Mouse (Mus musculus) ES-Bruce4 (cell line): Measurements from ENCODE around the gene Rpl14. TPM values are rescaled to one million over a fixed set of nuclear protein-coding genes. Genes with fewer than 3 reads are reported as not detected.
A peak's percentile ranks its signal among the peaks of the same experiment; 100 is the strongest.

Experiments
- H3K27ac ChIP-seq: 2 replicates; pipeline ENCODE4 v1.5.1; 2012; ENCODE audit warnings: low read length, inconsistent platforms; ENCODE audit not compliant: insufficient read depth
- H3K27me3 ChIP-seq: 2 replicates; pipeline ENCODE4 v1.6.1; 2012; ENCODE audit warnings: mild to moderate bottlenecking, low read length, inconsistent platforms; ENCODE audit not compliant: control insufficient read depth, poor library complexity, insufficient read depth, severe bottlenecking
- H3K36me3 ChIP-seq: 2 replicates; pipeline ENCODE4 v1.6.1; 2012; ENCODE audit warnings: inconsistent platforms, mild to moderate bottlenecking, low read length, moderate library complexity; ENCODE audit not compliant: control insufficient read depth, poor library complexity, insufficient read depth, severe bottlenecking
- H3K4me1 ChIP-seq: one replicate; pipeline ENCODE4 v1.8.1; 2011; ENCODE audit warnings: low read length; ENCODE audit not compliant: control insufficient read depth, insufficient read depth
- H3K4me3 ChIP-seq: 2 replicates; pipeline ENCODE4 v1.5.1; 2011; ENCODE audit warnings: low read depth, mild to moderate bottlenecking, low read length
- H3K9ac ChIP-seq: 2 replicates; pipeline ENCODE4 v1.6.1; 2012; ENCODE audit warnings: low read depth, mild to moderate bottlenecking, inconsistent platforms; ENCODE audit not compliant: poor library complexity, severe bottlenecking
- H3K9me3 ChIP-seq: replicated peaks from 2 replicates; pipeline ENCODE4 v1.6.1; 2012; ENCODE audit warnings: mild to moderate bottlenecking, low read length, inconsistent platforms; ENCODE audit not compliant: control insufficient read depth, poor library complexity, insufficient read depth, severe bottlenecking
- CTCF ChIP-seq: IDR thresholded peaks from one replicate; pipeline ENCODE4 v1.8.1; 2011; ENCODE audit warnings: low read depth, low read length
- EP300 ChIP-seq: IDR thresholded peaks from 2 replicates; pipeline ENCODE4 v1.6.1; 2011; ENCODE audit warnings: low read depth, low read length; ENCODE audit not compliant: insufficient read depth
- POLR2A ChIP-seq: IDR thresholded peaks from one replicate; pipeline ENCODE4 v1.8.1; 2011; ENCODE audit warnings: low read length; ENCODE audit not compliant: insufficient read depth
- polyA plus RNA-seq: library from polyadenylated mRNA; stranded (reverse); fragments of >200 nt; gene quantifications from 2 replicates; pipeline ENCODE4 v1.2.4, GENCODE M21; 2011; ENCODE audit warnings: low read depth; ENCODE audit not compliant: missing spikeins, insufficient read depth, insufficient read length

Rpl14 gene
- polyA plus RNA-seq, 1 experiment: 1,061 TPM

DNA sequence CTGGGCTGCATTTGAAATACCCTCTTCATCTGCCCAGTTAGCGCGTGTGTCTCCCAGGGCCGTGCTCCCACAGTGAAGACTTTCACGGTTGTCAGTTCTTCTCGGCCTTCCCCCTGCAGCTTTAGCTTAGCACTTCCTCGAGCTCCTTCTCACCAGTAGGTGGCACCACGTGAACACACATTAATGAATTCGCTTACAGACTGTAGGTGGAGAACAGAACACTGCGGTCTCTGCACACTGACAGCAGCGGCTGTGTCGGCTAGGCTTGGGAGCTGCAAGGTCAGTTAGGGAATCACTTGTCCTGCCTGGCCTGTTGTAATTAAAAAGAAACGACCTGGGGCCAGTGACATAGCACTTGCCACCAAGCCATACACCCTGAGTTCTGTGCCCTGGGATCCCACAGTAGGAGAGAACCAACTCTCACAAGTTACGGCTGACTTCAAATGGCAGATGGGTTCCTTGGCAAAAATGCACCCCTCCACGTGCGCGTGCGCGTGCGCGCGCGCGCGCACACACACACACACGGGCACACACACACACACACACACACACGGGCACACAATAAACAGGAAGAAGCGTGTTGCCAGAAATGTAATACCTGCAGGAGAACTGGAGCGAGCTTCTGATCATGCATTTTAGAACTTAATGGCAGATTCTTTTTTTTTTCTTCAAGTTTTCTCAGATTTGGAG lies 11.5 kb downstream of the Rpl14 start:
- peak; percentile 78 for TF ChIP-seq CTCF
- TF ChIP-seq EP300: no peak
- TF ChIP-seq POLR2A: no peak
- Histone ChIP-seq H3K4me3 (peak overlapping the region; percentile 54), H3K27me3 (no peaks in the 10 kb centered on the region), H3K36me3 (no peaks in the 10 kb centered on the region), H3K27ac (peak overlapping the region; percentile 72), H3K9me3 (no peaks in the 10 kb centered on the region), H3K4me1 (no peaks in the 10 kb centered on the region), H3K9ac (no peak overlapping the region)

GRCm38 (mm10) chr9:120583314-120583713 lies 12.1 kb downstream of the Rpl14 start:
- no peaks in the 10 kb centered on the region for H3K9me3 ChIP-seq
- no peak overlapping the region for H3K9ac ChIP-seq
- no peaks in the 10 kb centered on the region for H3K36me3 ChIP-seq
- no peaks in the 10 kb centered on the region for H3K27me3 ChIP-seq
- TF ChIP-seq POLR2A (no peak), CTCF (no peak), EP300 (no peak)
- no peaks in the 10 kb centered on the region for H3K4me1 ChIP-seq
- H3K27ac ChIP-seq: no peak overlapping the region
- H3K4me3 ChIP-seq: no peak overlapping the region

DNA sequence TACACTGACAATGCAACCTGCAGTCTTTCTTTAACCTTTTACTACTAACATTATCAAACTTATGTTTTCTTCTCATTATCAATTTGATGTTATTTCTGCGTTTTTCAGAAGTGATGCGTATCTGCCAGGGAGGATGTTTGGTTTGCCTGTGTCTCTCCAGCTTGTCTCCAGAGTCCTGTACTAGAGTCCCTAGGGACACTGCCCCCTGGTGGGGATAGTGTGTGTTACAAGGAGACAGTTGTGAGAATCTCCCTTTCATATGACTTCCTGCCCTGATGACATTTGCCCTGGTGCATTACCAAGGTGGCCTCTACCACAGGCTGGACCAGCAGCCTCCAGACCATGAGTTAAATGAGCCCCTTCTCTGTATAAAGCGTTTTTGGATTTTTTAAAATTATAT lies 15.3 kb downstream of the Rpl14 start:
- H3K4me3 ChIP-seq: no peak overlapping the region
- no peak overlapping the region for H3K9ac ChIP-seq
- H3K4me1 ChIP-seq: no peaks in the 10 kb centered on the region
- H3K27me3 ChIP-seq: no peaks in the 10 kb centered on the region
- TF ChIP-seq EP300 (no peak), CTCF (peak; percentile 71)
- H3K36me3 ChIP-seq: no peaks in the 10 kb centered on the region
- no peak overlapping the region for H3K27ac ChIP-seq
- H3K9me3 ChIP-seq: no peaks in the 10 kb centered on the region

DNA sequence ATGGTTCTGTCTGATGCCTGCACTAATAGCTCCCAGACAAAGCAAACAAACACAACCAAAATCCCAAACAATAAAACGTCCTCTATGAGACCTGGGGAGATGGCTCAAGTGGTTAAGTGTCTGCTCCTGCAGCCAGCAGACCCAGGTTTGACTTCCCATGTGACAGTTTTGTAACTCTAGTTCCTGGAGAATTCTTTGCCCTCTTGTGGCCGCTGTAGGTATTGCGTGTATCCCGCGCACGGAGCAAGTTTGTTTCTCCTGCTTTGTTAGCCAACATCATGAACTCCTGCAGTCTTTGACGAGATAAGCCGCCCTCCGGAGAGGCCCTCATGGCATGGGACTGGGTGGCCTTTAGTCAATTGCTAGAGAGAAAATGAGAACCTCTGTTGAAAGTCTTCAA lies 20.2 kb downstream of the Rpl14 start:
- Histone ChIP-seq H3K27me3 (no peaks in the 10 kb centered on the region), H3K4me1 (peaks cover 2% of the 10 kb centered on the region), H3K4me3 (no peak overlapping the region), H3K9me3 (no peaks in the 10 kb centered on the region), H3K9ac (no peak overlapping the region), H3K36me3 (no peaks in the 10 kb centered on the region), H3K27ac (no peak overlapping the region)
- TF ChIP-seq CTCF (peak; percentile 65), EP300 (no peak)

- H3K27me3 ChIP-seq: no peaks in the 10 kb centered on the region
Observed at GRCm38 (mm10) chr9:120593383-120594101, 22.3 kb downstream of the Rpl14 start.

DNA sequence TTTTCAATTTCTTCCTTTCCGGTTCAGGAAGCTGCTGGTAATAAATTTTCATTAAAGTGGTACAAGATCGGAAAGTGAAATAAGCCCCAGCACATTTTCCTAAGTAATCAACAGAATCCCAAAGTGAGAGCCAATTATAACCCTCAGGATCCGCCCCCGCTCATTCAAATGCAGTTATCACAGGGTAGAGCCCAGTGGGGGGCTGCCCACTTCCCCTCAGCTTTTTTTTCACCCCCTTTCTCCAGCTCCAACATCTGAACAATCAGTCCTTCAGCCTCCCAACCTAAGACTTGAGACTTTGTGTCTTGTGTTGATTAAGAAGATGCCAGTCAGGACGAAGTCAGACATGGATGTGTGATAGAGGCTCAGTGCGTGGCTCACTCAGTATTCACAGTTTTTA lies 23.6 kb downstream of the Rpl14 start:
- H3K9me3 ChIP-seq: no peaks in the 10 kb centered on the region
- H3K36me3 ChIP-seq: no peaks in the 10 kb centered on the region
- H3K4me1 ChIP-seq: peaks cover 2% of the 10 kb centered on the region
- no peak overlapping the region for H3K27ac ChIP-seq
- no peak for TF ChIP-seq EP300
- no peaks in the 10 kb centered on the region for H3K27me3 ChIP-seq
- no peak overlapping the region for H3K9ac ChIP-seq
- no peak overlapping the region for H3K4me3 ChIP-seq

More at GRCm38 (mm10) chr9:120593383-120594101, 22.3 kb downstream of the Rpl14 start:
- peaks cover 2% of the 10 kb centered on the region for H3K4me1 ChIP-seq
- no peaks in the 10 kb centered on the region for H3K9me3 ChIP-seq
- H3K27ac ChIP-seq: no peak overlapping the region
- no peaks in the 10 kb centered on the region for H3K36me3 ChIP-seq
- no peak overlapping the region for H3K4me3 ChIP-seq
- TF ChIP-seq POLR2A (no peak), CTCF (no peak), EP300 (no peak)
- no peak overlapping the region for H3K9ac ChIP-seq
